Mouse (Mus musculus): Measurements from ENCODE around the gene Col28a1. TPM values are rescaled to one million over a fixed set of nuclear protein-coding genes. Genes with fewer than 3 reads are reported as not detected.

The Col28a1 gene
- polyA plus RNA-seq (2017; shearing (Covaris generic)): not detected

GRCm38 (mm10) chr6:8192517-8192916 lies at the start of gene Col28a1:
Gene Col28a1 (minus strand): TSS chr6:8192617.

GRCm38 (mm10) chr6:8209047-8209865 lies 16.8 kb upstream of the Col28a1 start, which contains the start of gene Mios:
Gene Mios (plus strand): TSS chr6:8209222.

Other genes with a start within 250 kb of the Col28a1 start
- 26.4 TPM for gene Mios, start 16.6 kb upstream of the Col28a1 start, polyA plus RNA-seq (2017; shearing (Covaris generic))
- gene Rpa3, start 66.6 kb upstream of the Col28a1 start, polyA plus RNA-seq (2017; shearing (Covaris generic)): 39.5 TPM
- gene Umad1, start 66.7 kb upstream of the Col28a1 start, polyA plus RNA-seq (2017; shearing (Covaris generic)): 11.2 TPM
- gene Gm45062, start 66.8 kb upstream of the Col28a1 start, polyA plus RNA-seq (2017; shearing (Covaris generic)): not detected